Mouse (Mus musculus): Measurements from ENCODE around the gene Gdf2.

Gene Gdf2

DNA sequence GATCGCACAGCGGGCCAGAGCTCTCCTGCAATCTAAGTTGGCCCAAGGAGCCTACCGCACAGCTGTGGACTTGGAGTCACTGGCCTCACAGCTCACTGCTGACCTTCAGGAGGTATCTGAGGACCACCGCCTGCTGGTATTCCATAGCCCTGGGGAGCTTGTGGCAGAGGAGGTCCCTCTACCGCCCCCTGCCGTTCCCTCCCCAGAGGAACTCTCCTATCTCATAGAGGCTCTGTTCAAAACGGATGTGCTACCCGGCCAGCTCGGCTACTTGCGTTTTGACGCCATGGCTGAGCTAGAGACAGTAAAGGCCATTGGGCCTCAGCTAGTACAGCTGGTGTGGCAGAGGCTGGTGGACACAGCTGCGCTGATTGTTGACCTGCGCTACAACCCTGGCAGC is 15.2 kb downstream of the Gdf2 start:
- no peak for DNase-seq (ENCODE audit: low spot score in 2 of 2)

DNA sequence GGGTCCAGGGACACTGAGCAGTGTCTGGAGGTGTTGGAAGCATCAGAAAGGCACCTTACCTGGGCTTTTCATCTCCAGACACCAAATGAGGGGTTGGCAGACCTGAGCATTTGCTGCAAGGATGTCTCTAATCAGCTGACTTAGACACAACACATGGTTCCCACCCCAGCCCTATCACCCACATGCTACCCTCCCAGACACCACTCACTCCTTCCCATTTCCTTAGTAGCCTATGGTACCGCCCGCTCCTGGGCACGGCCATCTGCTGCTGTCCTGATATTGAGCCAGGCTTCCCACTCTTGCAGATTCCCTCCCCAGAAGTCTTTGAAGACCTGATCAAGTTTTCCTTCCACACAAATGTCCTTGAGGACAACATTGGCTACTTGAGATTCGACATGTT is 17.3 kb downstream of the Gdf2 start:
- no peak for DNase-seq (ENCODE audit: low spot score in 2 of 2)

DNA sequence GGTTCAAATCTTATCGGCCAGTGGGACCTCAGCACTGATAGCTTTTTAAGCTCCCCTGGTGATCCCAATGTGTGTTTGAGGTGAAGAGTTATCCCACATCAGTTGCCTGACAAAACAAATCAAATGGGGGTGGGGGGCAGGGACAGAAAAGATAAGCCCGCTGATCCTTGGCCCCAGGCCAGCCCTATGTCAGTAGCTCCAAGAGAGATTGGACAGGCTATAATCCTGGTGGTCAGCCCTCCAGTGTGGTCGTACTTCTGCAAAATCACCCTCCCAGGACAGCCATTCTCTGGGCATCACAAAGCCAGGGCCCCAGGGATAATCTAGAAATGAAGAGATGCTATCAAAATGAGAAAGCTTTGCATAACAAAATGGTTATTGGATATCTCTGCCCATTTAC is 18.0 kb downstream of the Gdf2 start:
- no peak for DNase-seq (ENCODE audit: low spot score in 2 of 2)

DNA sequence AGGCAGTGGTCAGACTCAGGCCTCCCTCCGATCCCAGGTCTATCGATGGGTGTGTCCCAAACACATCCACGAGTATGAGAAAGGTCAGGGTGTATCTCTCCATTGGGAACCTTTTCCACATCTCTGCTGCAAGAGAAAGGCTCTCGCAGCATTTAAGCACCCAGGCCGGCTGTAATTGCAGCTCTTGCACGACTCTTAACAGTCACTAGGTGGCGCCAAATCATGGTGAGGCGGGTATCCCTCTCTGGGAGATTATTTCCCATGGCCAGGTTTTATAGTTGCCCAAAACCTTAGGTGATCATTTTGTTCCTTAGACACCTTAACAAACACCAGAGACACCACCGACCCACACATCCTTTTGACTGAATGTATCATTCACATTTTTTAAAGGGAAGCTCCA is 18.5 kb downstream of the Gdf2 start:
- DNase-seq (ENCODE audit: low spot score in 2 of 2), result peak in 1 of 2 experiments; percentile 14

DNA sequence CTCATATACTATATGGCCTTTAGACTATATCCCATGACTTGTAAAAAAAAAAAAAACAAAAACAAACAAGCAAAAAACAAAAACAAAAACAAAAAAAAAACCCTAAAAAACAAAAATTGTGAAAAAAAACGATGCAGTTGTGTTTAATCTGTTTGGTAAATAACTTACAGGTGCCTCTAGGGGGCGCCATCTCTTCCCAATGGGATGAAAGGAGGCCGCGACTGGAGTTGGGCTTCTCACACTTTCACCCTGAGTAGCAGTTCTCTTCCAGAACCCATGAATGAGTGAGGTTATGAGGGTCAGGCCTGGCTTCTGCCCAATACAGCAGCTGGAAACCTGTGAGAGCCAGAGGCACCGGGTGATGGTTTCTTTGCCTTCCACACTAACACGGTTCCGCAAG is 24.8 kb downstream of the Gdf2 start:
- no peak for DNase-seq (ENCODE audit: low spot score in 2 of 2)

DNA sequence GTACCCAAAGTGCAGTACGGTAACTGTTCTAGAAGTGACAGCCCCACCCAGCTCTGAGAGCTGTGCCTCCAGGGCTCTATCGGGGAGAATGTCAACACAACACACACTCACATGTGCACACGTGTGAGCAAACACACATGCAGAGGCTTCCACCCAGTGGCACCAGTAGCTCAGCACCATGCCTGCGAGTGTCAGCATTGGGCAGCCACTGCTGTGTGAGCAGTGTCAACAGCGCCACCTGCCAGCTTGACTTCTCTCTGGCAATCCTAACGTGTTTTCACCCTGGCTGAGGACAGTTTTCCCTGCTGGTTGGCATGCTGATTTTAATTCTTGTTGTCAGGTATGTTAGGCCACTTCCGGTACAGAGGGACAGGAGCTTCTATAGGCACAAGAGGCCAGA is 31.8 kb downstream of the Gdf2 start:
- no peak for DNase-seq (ENCODE audit: low spot score in 2 of 2)

DNA sequence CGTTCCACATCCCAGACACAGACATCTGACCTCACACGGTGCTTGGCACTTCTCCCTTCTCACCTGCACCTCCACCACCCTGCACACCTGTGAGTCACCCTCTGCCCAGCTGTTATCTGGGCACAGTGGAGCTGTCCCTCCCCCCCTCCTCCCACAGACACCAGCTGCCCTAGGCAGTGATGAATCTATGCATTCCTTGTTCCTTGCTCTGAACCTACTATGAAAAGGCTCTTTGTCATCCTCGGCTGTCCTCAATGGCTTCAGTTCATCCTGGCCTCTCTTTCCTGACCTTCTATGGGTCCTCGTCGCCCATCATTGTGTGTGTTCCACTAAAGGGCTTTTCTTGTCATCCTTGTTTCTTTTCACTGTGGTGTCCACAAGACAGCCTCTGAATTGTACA is 33.9 kb downstream of the Gdf2 start:
- no peak for DNase-seq (ENCODE audit: low spot score in 2 of 2)

DNA sequence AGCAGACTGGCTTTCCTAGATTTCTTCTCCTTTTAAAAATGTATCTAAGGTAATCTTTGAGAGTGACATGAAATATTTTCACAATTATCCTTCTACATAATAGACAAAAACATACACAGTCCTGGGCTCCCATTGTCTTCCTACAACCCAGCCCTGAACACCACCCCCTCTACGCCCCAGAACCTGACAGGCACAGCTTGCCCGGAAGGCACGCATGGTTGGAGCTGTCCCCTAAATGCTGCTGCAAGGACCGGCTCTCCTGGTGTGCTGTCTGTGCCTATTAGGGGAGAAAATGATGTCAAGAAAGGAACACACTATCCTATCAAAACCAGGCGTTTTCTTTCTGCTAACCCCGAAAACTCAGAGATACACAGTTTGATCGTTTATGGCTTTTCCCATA is 36.9 kb downstream of the Gdf2 start:
- no peak for DNase-seq (ENCODE audit: low spot score in 2 of 2)

DNA sequence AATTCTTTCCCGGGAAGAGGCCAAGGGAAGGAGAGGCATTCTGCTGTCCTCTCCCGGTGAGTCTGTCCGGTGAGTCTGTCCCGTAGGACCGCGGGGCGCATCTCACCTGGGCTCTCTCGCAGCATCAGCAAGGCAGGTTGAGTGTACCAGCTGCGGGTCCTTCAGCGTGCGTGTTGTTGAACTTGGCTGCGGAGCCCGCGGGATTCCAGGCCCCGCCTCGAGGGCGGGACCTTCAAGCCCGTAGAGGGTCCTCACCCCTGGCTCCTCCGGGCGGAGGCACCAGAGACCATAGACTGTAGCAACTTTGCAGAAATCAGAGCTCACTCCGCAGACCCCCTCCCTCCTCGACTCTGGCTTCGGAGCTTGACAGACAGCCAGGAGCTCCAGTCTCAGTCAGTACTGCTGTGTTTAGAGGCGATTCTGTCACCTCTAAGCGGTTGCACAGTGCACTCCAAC is 37.8 kb downstream of the Gdf2 start, which contains the start of gene Zfp488:
Zfp488 (minus strand) TSS at position 161 of the 456 bp plus-strand sequence.
- no peak for DNase-seq (ENCODE audit: low spot score in 2 of 2)

DNA sequence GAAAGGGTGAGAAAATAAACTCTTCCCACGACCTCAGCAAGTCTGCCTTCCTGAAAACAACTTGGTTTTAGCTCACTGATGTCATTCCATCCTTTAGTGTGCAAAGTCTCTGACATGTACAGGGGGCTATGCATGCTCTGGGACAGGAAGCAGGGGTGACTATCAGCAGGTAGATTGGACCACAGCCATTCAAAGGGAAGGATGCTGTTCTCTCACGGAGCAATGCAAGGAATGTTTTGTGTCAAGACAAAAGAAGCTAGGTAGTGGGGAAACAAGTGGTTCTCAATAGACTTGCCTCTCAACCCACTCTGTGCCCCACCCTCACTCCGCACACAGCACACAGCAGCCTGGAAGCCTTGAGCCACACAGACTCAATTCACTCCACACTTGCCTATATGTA is 48.4 kb downstream of the Gdf2 start:
- no peak for DNase-seq (ENCODE audit: low spot score in 2 of 2)

DNA sequence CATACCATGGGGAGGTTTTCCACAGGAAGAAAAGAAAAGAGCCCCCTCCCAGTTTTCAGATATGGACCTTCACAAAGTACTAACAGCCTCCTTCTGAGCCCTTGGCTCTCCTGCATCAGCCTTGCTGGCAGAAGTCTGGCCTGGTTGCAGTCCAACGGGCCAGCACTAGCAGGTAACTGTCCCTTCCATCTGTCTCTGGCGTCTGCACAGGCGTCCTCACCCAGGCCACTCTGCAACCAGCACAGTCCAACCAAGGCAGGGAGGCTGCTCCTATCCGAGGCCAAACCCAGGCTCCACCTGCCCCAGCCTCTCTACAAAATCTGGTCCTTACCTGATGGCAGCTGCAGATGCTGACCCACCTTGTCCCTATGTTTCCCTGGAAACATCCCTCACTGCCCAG is 51.1 kb downstream of the Gdf2 start:
- DNase-seq (ENCODE audit: low spot score in 2 of 2), result no peak

DNA sequence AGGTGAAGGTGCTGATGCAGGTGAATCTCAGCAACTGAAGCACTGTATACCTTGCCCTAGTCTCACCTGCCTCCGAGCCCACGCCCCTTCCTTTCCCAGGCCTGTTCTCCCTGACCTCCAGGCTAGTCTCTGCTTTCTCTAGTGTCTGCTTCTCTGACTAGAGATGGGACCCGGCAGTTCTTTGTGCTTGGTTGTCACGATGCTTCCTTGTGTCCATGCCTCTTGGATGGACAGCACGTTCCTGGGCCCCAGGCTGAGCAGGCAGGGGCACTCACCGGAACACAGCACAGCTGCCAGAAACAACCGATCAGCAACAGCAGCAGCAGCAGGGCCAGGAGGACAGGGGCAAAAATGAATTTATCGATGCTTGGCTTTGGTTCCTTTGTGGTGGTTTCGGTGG is 52.2 kb downstream of the Gdf2 start:
- DNase-seq (ENCODE audit: low spot score in 2 of 2), result no peak

DNA sequence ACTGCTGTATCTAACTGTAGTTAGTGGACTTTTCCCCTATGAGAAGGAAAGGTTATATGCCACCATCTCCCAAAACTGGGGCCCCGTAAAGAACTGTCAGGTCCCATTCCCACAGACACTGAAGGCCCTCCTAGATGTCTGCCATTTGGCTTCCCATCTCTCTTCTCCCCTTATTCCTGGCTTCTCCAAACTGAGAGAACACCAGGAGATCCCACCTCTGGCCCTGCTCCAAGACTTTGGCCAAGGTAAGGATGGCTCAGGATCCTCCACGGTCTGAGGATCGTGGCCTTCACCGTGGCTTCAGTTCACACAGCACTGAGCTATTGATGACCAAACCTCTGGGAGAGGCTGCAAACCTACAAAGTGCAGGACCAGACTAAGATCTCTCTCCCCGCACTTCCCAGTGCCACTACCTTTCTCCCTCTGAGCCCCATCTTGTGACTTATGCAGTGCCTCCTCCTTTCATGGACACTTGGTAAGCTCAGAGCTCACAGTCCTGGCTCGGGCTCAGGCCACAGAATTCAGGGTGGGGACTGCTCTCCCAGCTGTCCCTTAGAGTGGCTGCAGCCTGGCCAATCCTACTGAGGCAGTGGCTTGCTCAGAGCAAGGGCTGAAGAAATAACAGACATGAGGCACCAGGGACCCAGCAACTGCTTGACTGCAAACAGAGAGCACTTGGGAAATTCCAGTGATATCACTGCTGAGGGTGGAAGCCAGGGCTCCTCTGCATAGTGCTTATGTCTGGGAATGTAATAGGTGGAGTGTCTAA is 52.9 kb downstream of the Gdf2 start:
- no peak for DNase-seq (ENCODE audit: low spot score in 2 of 2)
